Mouse (Mus musculus) right cerebral cortex, adult 2 months (tissue): ENCODE results near the gene Cutc.
A peak's percentile ranks its signal among the peaks of the same experiment; 100 is the strongest.

ENCODE experiments used
- DNase-seq, 2 experiments: peaks; one replicate each; pipeline ENCODE4 v3.0.0; 2021 to 2022; ENCODE audit warnings: low spot score in 2 of 2

The Cutc gene

GRCm38 (mm10) chr19:43795511-43795910, 42.7 kb downstream of the Cutc start:
- DNase-seq: no peak

GRCm38 (mm10) chr19:43797216-43797615, 44.4 kb downstream of the Cutc start:
- no peak for DNase-seq

- DNase-seq: no peak
These were observed 48.7 kb downstream of the Cutc start for GRCm38 (mm10) chr19:43801427-43802051.

- no peak for DNase-seq
These were observed 51.1 kb downstream of the Cutc start for GRCm38 (mm10) chr19:43803866-43804265.

- DNase-seq: no peak
These were observed 56.5 kb downstream of the Cutc start for GRCm38 (mm10) chr19:43809331-43809730.

GRCm38 (mm10) chr19:43811419-43811818, 58.6 kb downstream of the Cutc start:
- DNase-seq: no peak

- DNase-seq: no peak
These were observed 60.5 kb downstream of the Cutc start for GRCm38 (mm10) chr19:43813315-43813714.

- DNase-seq: peak; percentile 26 to 37
These were observed 63.0 kb downstream of the Cutc start for GRCm38 (mm10) chr19:43815661-43816414.
